Mouse (Mus musculus) embryonic fibroblast, embryonic 13.5 days (primary cell): Measurements from ENCODE around the gene Ldhal6b.
A peak's percentile ranks its signal among the peaks of the same experiment; 100 is the strongest.

ENCODE experiments used
- CTCF ChIP-seq: IDR thresholded peaks from 2 replicates; pipeline ENCODE4 v1.5.1; 2011; ENCODE audit warnings: mild to moderate bottlenecking, control low read depth, low read length, moderate library complexity, borderline replicate concordance; ENCODE audit not compliant: insufficient read depth
- POLR2A ChIP-seq: IDR thresholded peaks from 2 replicates; pipeline ENCODE4 v1.6.1; 2011; ENCODE audit warnings: low read depth, mild to moderate bottlenecking, control low read depth, low read length, moderate library complexity

DNA sequence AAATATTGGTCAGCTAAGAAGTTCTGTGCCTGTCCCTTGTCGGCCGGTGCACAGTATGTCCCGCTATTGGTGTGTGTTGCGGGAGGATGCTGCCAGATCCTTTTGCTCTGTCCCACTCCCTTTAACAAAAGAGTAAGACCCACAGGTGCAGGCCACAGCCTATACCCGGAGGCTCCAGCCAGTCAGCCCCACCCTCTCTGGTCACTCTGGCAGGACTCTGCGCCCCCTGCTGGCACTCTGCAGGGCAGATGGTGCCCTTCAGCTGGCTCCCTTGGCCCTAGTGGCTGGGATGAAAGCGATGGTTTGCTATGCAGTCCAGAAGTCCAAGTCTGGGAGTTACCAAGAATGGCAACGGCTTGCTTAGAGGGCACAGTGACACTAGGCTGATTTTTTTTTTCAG lies 15.9 kb downstream of the Ldhal6b start:
- TF ChIP-seq POLR2A (no peak), CTCF (peak; percentile 86)
